Mouse (Mus musculus) adrenal gland, adult 2 months (tissue): Measurements from ENCODE around the gene Sox10. TPM values are rescaled to one million over a fixed set of nuclear protein-coding genes. Genes with fewer than 3 reads are reported as not detected.
A peak's percentile ranks its signal among the peaks of the same experiment; 100 is the strongest.

Experiments
- DNase-seq: peaks from one replicate; pipeline ENCODE4 v3.0.0; 2021
- polyA plus RNA-seq: library from polyadenylated mRNA; depleted of rRNA; stranded (reverse); fragments of >200 nt; gene quantifications from 2 replicates; pipeline ENCODE4 v1.2.3, GENCODE M21; 2012; rRNA removed
- total RNA-seq, 2 experiments: library from RNA; stranded (reverse); gene quantifications; 2 replicates each; pipeline ENCODE4 v1.2.3; 2021

Sox10 gene
- total and polyA plus RNA-seq, 3 experiments = 0.89 to 3.9 (median 2.5) TPM

DNA sequence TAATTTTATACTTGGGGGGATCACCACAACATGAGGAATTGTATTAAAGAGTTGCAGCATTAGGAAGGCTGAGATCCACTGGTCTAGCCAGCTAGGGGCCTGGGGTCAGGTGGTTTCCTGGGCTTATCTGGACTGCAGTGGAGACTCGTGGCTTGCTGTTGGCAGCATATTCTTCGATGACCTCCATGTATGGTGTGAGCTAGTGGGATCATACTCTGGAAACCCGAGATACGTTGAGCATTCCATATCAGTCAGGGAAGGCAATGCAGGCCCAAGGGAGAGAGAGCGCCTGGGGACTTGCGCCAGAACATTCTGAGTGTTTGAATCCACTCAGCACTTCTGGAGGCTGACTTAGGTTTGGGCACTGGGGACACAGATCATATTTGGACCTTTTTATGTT is 41.3 kb downstream of the Sox10 start:
- no peak for DNase-seq

DNA sequence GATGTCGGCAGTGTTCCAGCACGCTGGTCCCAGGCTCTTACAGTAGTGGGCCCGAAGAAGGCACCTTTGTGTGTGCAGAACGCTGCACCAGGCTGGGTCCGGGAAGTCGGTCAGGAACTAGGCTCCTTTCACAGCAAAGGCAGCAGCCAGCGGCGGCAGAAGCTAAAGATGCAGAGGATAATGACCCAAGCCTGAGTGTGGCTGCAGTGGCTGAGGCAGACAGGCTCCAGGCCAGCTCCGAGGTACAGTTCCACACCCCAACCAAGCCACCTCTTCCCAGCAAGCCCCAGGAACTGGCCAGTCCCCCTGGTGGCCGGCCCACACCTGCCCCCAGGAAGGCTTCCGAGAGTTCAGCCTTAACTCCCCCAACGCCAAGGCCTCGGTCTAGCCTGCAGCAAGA is 42.5 kb downstream of the Sox10 start:
- DNase-seq = no peak

GRCm38 (mm10) chr15:79122119-79122518 is 42.9 kb downstream of the Sox10 start:
- peak; percentile 77 for DNase-seq

DNA sequence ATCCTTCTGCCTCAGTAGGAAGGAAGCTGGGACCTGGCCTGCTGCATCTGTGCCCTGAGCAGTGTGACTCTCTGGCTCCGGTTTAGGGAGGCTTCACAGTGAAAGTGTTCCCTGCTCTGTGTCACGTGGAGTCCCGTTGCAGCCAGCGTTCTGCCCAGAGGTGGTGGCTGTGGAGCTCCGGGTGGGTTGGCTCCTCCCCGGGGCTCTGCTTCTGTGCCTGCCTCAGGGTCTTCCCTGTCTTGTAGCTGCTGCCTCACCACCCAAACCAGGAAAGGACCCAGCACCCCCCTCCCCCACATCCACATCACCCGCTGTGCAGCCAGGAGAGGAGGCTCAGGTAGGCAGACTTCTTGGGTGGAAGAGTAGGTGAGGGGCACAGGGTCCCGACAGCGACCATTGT is 45.5 kb downstream of the Sox10 start:
- DNase-seq = peak; percentile 31

DNA sequence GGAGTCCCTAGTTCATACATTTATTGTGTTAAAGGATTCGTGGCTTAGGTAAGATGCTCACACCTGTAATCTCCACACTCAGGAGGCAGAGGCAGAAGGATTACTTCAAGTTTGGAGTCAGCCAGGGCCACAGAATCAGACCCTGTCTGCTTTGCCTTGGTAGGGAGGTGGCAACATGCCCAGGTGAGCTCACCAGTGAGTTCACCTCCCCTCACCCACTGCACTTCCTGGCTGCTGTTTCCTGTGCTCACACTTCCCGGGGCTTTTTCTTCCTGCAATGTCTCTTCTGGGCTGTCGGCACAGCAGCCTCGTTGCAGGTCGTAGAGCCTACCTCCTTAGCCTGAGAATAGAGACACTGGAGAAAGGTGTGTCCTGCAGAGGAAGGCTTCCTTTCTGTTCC is 49.8 kb downstream of the Sox10 start:
- DNase-seq = no peak

DNA sequence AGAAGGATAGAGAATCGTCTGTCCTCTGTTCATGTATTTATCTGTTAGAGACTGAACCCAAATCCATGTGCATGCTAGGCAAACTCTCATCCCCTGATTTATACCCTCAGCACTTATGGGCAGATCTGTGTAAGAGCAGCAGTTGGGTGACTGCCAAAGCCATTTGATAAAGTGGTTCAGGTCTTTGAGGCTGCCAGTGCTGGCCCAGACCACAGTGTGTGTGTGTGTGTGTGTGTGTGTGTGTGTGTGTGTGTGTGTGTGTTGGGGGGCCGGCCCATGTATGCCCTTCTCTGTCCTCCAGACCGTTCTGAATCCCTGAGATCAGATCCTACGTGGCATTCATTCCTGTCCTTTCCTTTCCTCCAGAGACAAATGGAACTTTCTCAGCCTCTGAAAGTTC is 53.3 kb downstream of the Sox10 start:
- peak; percentile 62 for DNase-seq

- DNase-seq = no peak
These were observed 54.5 kb downstream of the Sox10 start for GRCm38 (mm10) chr15:79110528-79110927.

DNA sequence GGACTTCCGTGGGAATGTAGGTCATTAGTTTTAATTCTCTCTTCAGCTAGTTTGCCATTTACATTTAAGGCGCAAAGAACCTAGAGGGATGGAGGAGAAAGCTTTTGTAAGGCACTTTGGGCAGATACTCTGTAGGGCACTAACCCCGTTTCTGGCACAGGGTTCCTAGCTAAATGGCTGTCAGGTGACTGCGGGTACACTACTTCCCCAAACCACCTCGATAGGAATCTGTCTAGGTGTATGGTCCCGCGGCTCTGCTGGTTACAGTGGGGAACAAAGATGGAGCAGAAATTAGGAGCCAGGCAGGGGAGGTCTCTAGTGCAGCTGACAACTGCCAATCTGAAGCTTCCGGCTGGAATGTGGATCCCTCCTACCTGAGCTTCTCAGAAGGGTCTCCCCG is 55.0 kb downstream of the Sox10 start:
- no peak for DNase-seq

DNA sequence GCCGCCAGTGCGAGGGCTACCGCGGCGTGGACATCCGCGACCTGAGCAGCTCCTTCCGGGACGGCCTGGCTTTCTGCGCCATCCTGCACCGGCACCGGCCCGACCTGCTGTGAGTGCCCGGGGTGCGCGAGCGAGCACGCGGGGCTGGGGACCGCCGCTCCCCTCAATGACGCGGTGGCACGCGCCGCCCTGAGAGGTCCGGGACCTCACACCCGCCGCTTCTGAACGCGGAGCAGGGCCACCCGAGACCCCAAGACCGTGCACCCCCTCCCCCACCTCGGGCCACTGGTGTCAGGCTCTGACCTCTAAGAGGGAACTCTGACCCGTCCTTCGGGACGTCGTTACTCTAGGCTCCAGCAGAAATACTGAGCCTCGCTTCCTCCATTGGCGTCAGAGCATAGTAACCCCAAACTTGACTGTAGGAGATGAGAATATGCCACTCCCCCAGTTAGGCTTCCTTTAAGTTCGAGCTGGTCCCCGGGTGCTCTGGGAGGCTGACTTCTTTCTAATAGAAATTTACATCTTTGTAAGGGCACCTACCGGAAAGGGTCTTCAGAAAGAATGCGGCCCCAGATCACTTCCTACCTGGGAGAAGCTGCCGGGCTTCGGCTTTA is 55.6 kb downstream of the Sox10 start:
- no peak for DNase-seq

- peak; percentile 93 for DNase-seq
These were observed 56.4 kb downstream of the Sox10 start, which contains the start of gene Micall1 for GRCm38 (mm10) chr15:79108421-79109320. Gene Micall1 (plus strand): TSS chr15:79108898.

DNA sequence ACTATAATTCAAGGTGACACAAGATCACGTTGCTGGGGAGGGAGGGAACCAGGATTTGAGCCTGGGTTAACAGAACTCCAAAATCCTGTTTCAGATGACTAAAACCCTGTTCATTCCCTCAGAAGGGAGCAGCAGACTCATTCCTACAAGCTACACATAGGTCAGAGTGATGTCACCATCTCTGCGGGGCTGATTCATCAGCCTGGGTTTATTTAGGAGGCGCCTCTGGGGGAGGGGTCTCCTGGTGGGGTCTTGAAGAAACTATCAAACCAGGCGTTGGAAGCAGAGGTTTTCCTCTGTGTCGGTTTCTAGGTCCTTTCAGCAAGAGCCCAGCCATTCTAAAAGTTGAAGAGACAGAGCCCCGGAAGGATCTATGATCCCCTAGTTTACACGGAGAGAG is 57.1 kb downstream of the Sox10 start:
- peak; percentile 64 for DNase-seq

GRCm38 (mm10) chr15:79105804-79106203 is 59.2 kb downstream of the Sox10 start:
- no peak for DNase-seq

Other genes with a start within 250 kb of the Sox10 start
- gene Lgals1, start 238.5 kb downstream of the Sox10 start, total RNA-seq = 100 to 1,000 TPM; 386 to 613 TPM
- 341 and 382 TPM in 2 replicates for gene Lgals1, start 238.5 kb downstream of the Sox10 start, polyA plus RNA-seq
- gene Nol12, start 230.3 kb downstream of the Sox10 start, total RNA-seq = 10 to 100 TPM; 42.0 to 57.2 TPM
- gene Nol12, start 230.3 kb downstream of the Sox10 start, polyA plus RNA-seq = 21.3 and 22.5 TPM in 2 replicates
- gene Triobp, start 217.5 kb downstream of the Sox10 start, total RNA-seq = 100 to 1,000 TPM in 1 of 2 experiments, 10 to 100 TPM in 1; 93.7 to 129 TPM
- gene Triobp, start 217.5 kb downstream of the Sox10 start, polyA plus RNA-seq = 101 and 134 TPM in 2 replicates
- gene H1f0, start 136.8 kb downstream of the Sox10 start, total RNA-seq = 100 to 1,000 TPM in 1 of 2 experiments, 10 to 100 TPM in 1; 94.6 to 204 TPM
- 109 and 135 TPM in 2 replicates for gene H1f0, start 136.8 kb downstream of the Sox10 start, polyA plus RNA-seq
- gene Galr3, start 123.4 kb downstream of the Sox10 start, total RNA-seq = under 1 TPM in 1 of 2 experiments, not detected in 1; 0.28 TPM
- 1.4 and 4.2 TPM in 2 replicates for gene Galr3, start 123.4 kb downstream of the Sox10 start, polyA plus RNA-seq
- gene Ankrd54, start 102.3 kb downstream of the Sox10 start, total RNA-seq = 10 to 100 TPM; 20.1 to 27.2 TPM
- gene Ankrd54, start 102.3 kb downstream of the Sox10 start, polyA plus RNA-seq = 91.9 and 101 TPM in 2 replicates
- gene Eif3l, start 90.1 kb downstream of the Sox10 start, total RNA-seq = 100 to 1,000 TPM; 136 to 160 TPM
- 94.1 and 119 TPM in 2 replicates for gene Eif3l, start 90.1 kb downstream of the Sox10 start, polyA plus RNA-seq
- gene Micall1, start 56.3 kb downstream of the Sox10 start, total RNA-seq = 10 to 100 TPM; 36.5 to 49.5 TPM
- gene Micall1, start 56.3 kb downstream of the Sox10 start, polyA plus RNA-seq = 61.7 and 65.0 TPM in 2 replicates
- 100 to 1,000 TPM in 1 of 2 experiments, 10 to 100 TPM in 1; 92.8 to 151 TPM for gene Polr2f, start 24.2 kb downstream of the Sox10 start, total RNA-seq
- gene Polr2f, start 24.2 kb downstream of the Sox10 start, polyA plus RNA-seq = 48.1 and 48.3 TPM in 2 replicates
- 1 to 10 TPM; 5.2 to 9.9 TPM for gene 1700088E04Rik, start 24.0 kb downstream of the Sox10 start, total RNA-seq
- 8.1 and 10.8 TPM in 2 replicates for gene 1700088E04Rik, start 24.0 kb downstream of the Sox10 start, polyA plus RNA-seq
- gene Pick1, start 63.9 kb upstream of the Sox10 start, total RNA-seq = 10 to 100 TPM; 14.6 to 18.5 TPM
- 17.4 and 19.7 TPM in 2 replicates for gene Pick1, start 63.9 kb upstream of the Sox10 start, polyA plus RNA-seq
- not detected for gene Gm49486, start 64.2 kb upstream of the Sox10 start, total RNA-seq
- gene Gm49486, start 64.2 kb upstream of the Sox10 start, polyA plus RNA-seq = not detected in 2 replicates
- not detected for gene Slc16a8, start 89.5 kb upstream of the Sox10 start, total RNA-seq
- gene Slc16a8, start 89.5 kb upstream of the Sox10 start, polyA plus RNA-seq = 0.07 and 0.61 TPM in 2 replicates
- under 1 TPM in 1 of 2 experiments, not detected in 1; 0.24 TPM for gene Baiap2l2, start 120.3 kb upstream of the Sox10 start, total RNA-seq
- gene Baiap2l2, start 120.3 kb upstream of the Sox10 start, polyA plus RNA-seq = 1.5 and 8.5 TPM in 2 replicates
- 10 to 100 TPM; 26.1 to 30.6 TPM for gene Pla2g6, start 163.2 kb upstream of the Sox10 start, total RNA-seq
- gene Pla2g6, start 163.2 kb upstream of the Sox10 start, polyA plus RNA-seq = 47.8 and 50.1 TPM in 2 replicates
- gene Maff, start 181.4 kb upstream of the Sox10 start, total RNA-seq = 1 to 10 TPM; 7.2 to 9.5 TPM
- 3.2 and 3.4 TPM in 2 replicates for gene Maff, start 181.4 kb upstream of the Sox10 start, polyA plus RNA-seq
- 10 to 100 TPM; 61.5 to 66.3 TPM for gene Tmem184b, start 238.3 kb upstream of the Sox10 start, total RNA-seq
- gene Tmem184b, start 238.3 kb upstream of the Sox10 start, polyA plus RNA-seq = 255 and 262 TPM in 2 replicates